Mouse (Mus musculus) heart, postnatal 10 days (tissue): ENCODE measurements around the gene Cdh23. TPM values are rescaled to one million over a fixed set of nuclear protein-coding genes. Genes with fewer than 3 reads are reported as not detected.

Source experiments
- DNase-seq, 2 experiments: peaks; one replicate each; pipeline ENCODE4 v3.0.0; 2021
- intact Hi-C: fragments of 180-260 bp; cut with DNase I; formaldehyde crosslinking; loops from one replicate; pipeline ENCODE4 v1.15.1; 2025
- total RNA-seq, 2 experiments: library from RNA; stranded (reverse); gene quantifications; 2 replicates each; pipeline ENCODE4 v1.2.3; 2021

Cdh23 gene
- total RNA-seq, 2 experiments from 2014 or later: 6.2 to 8.6 TPM

DNA sequence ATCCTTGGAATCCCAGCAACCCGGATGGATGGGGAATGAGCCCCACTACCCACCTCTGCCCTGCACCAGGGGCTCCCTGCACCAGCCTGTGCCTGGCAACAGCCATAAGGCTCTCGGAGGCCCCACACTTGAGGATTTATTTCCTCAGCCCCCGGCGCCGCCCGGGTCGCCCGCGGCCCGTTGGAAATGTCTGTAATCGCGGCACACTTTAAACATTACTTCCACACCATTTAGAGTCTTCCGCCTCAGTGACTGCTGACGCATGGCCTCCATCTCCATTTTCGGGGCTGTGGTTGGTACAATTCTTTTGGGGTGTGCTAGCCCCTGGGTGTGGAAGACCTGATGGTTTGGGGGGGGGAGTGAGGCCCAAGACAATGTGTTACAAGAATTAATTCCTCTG is 113.3 kb downstream of the Cdh23 start:
- intact Hi-C loops: no loop called here
- DNase-seq: no peak

DNA sequence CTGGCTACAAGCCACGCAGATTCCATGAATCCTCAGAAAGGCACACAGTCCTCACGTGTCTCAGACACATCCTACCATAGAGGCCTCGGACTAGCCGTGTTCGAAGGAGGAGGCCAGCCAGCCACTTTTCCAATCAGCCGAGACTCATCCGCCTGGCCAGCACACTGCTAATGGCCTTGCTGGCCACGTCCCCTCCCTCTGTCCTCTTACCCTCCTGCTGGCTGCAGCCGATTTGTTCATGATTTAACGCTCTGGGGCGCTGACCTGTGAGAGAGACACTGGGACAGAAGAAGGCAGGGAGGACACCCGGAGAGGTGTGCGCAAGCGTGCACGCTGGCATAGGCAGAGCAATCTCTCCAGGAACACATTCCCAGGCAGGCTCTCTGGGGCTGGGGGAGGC is 115.6 kb downstream of the Cdh23 start:
- intact Hi-C loops: no loop called here
- DNase-seq: no peak

DNA sequence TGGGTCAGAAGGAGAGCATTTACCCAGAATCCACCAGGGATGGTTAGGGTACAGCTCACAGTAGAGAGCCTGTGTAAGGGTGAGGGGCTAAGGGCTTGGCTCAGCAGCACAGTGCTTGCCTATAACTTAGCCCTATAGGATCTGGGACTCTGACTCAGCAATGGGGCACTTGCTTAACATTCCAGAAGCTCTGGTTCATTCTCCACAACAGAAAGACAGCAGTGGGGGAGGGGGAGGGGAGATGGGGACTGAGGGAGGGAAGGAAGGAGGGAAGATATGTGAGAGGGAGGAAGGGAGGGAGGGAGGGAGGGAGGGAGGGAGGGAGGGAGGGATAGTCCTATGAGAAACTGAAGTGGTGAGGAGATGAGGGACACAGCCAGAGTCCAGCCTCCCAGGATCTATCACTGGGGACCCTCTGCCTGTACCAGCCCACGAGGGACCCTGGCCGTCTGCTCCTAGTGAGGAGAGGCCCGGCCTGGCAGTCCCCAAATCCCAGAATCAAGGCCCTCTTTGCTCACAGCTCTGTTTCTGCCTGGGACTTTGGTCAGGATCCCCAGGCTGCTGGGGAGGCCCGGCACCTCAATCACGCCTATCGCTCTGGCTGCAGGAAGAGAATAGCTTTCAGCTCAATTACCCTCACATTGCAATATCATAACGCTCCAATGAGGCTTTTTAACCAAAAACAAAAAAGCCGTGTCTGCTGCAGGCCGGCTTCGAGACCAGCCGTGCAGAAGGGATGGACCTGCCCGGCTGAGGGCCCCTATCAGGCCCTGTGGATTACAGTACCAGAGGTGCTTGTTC is 117.4 kb downstream of the Cdh23 start:
- intact Hi-C loops: no loop called here
- no peak for DNase-seq

DNA sequence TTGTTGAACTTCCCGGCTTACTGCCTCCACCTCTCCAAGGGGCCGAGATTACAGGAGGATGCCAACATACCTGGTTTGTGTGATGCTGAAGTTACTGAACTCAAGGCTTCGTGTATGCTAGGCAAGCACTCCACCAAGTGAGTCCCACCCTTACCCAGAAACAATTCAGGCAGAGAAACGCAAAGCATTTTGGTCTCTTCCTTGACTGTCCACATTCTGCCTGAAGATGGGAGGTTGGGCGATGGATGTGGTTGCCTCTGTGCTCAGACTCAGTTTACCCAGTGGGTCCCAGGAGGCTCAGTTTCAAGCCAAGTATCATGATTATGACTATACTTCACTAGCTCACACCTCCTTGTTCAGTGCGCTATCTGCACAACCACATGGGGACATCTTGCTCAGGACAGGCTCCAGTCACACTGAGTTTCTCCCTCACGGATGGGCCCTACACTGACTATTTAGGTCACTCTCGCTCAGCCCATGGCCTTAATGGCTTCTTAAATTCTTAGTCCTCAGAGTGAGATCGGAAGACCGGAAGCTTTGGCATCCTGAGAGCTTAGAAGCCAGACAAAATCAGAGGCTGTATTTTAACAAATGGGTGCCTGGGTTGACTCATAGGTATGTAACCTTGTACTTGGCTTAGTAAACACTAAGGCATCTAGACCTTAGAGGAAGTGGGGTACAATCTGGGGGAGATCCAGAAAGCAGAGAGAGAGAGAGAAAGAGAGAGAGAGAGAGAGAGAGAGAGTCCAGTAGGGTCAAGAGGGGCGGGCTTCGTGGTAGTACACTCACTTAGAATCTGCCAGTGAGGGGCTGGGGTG is 118.2 kb downstream of the Cdh23 start:
- intact Hi-C loops: no loop called here

DNA sequence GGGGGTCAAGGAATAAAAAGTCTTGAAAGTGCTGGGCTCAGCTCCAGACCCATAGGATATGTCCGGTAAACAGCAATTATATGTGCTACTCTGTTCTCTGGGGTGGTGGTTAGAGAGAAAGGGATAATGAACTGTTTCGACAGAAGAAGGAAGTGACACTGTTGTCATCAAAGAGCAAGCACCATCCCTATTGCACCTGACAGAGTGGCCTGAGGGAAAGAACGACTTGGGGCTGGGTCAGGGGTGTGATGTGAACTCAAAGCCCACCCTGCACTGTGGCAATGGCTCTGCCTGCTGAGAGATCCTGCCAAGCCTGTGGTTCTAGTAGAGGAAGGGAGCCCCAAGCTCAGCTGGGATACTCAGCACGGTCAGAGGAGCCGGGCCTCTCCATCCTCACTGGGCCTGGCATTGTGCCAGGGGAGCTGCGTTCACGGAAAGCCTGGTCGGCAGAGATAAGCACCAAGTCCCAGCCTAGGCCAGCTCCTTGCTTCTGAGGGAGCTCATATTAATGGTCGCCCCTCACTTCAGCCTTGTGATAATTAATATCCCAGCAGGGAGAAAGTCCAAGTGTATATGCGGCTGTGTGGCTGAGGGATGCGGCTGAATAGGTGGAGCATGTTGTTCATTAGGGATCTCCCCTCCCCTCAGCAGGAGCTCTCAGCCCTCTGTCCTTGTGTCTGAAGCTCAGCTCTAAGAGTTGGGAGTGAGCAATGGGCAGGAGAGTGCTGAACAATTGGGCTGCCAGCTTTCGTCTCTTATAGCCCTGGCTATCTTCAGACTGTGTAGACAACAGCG is 119.0 kb downstream of the Cdh23 start:
- intact Hi-C loops: no loop called here
- DNase-seq: peak; percentile 74 to 76

More for the DNA sequence above, 118.2 kb downstream of the Cdh23 start:
- no peak for DNase-seq

DNA sequence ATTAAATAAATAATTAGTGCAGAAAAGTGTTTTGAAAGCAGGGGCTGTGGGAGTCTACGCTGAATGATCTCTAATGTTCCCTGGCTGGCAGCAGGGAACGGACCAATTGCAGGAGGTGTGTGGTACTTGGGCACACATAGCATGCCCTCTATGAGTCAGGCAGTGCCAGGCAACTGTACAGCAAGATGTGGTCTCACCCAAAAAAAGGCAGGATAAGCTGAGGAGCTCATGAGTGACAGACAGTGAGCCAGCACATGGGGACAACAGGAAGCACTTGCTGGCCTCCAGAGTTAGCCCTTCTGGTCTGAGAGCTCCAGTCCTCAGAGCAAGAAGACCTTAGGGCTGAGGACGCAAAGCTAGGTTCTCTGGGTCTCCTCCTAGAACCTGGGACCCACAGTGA is 121.4 kb downstream of the Cdh23 start:
- DNase-seq: no peak
- intact Hi-C loops: no loop called here

DNA sequence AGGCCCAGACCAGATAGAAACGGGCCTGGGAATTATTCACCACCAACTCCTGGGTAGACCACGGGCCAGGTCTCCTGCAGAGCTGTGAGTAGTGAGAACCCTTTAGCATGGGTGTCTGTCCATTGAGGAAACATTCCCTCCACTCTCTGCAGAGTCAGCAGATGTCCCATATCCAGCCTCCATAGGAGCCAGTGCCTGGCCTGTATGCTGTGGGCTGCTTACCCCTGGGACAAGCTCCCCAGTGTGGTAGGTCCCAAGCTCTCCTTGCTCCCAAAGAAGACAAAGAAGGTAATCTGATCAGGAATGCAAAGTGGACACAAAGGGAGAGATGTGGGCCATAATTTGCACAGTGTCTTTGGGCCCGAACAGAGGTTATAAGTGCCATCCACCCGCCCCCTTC is 124.8 kb downstream of the Cdh23 start:
- DNase-seq: no peak
- intact Hi-C loops: no loop called here

DNA sequence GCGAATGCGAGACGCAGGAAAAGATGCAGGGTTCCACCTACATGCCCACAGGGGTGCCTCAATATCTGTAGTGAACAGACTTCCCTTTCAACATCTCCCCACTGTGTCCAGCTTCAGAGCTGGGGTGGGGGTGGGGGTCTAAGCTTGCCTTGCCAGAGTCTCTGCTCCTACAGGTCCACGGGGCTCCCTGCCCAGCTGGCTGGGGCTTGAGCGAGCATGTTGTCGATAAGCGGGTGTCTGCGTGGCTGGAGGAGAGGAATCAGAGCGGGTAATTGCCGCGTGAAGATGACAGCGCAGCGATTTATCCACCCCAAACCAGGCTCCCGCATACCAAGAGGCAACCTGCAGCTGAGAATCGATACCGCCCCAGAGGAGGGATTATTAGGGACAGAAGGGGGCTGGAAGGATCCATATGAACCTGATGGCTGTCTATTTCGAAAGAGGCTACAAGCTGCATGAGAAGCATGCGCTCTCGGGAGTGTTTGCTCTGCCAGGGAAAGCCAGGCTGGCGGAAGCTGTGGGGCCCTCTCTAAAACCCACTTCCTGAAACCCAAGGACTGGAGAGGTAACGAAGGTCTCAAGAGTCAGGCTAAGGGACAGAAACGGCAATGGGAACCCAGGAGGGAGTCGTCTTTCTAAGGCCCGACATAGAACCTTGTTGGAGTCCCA is 129.8 kb downstream of the Cdh23 start:
- intact Hi-C loops: no loop called here

DNA sequence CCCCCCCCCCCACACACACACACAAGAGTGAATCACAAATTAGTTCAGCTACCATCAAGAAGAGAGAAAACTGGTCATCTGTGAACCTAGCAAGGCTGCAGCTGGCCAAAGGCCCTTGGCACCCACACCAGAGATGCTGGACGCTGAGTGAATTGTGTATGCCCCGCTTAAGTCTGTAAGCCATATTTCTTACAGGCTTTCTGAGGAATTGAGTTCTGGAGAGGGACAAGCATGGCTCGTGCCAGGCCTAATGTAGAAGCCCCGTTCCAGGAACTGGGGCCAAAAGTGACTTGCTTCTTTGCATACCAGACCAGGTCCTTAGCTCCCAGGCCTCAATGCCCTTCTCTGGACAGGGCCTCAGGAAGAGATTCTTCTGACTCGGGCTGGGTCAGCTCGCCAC is 132.2 kb downstream of the Cdh23 start:
- intact Hi-C loops: no loop called here

More for the DNA sequence above, 129.8 kb downstream of the Cdh23 start:
- DNase-seq: no peak

DNA sequence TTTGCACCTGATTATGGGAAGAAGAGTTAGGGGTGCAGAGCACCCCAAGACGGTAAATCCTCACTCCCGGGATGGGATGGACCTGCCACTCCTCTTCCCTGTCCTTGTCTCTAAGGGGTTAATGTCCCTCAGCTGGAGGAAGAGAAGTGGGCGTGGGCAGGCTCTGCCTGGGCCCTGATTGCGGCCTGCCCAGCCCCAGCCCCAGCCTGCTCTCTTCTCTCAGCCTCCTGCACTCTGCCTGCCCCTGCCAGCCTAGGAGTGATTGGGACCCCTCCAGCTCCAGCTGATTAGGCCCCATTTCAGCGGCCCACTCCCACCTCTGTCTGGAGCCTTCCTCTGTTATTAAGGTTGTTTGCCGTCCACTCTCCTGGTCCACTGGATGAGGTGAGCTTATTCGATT is 133.3 kb downstream of the Cdh23 start:
- intact Hi-C loops: no loop called here
- DNase-seq: no peak

More for the DNA sequence above, 132.2 kb downstream of the Cdh23 start:
- DNase-seq: no peak

DNA sequence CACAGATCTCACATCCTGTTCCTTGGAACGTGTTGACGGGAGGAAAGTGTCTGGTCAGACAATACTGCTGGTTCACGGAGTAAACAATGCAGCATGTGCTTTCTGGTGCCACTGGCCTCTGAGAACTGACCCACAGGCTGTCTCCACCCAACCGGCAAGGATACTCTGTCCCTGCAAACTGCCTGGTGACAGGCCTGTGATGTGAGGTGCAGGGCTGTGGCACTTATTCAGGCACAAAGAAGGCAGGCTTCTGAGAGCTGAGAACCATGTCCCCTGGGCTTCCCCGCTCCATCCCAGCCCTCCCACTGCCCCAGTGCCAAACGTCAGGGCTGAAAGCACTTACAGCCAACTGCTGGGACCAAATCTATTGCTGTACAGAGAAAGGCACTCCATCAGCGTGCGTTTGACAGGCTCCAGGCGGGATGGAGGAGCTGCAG is 137.8 kb downstream of the Cdh23 start:
- DNase-seq: peak in 1 of 2 experiments; percentile 11

DNA sequence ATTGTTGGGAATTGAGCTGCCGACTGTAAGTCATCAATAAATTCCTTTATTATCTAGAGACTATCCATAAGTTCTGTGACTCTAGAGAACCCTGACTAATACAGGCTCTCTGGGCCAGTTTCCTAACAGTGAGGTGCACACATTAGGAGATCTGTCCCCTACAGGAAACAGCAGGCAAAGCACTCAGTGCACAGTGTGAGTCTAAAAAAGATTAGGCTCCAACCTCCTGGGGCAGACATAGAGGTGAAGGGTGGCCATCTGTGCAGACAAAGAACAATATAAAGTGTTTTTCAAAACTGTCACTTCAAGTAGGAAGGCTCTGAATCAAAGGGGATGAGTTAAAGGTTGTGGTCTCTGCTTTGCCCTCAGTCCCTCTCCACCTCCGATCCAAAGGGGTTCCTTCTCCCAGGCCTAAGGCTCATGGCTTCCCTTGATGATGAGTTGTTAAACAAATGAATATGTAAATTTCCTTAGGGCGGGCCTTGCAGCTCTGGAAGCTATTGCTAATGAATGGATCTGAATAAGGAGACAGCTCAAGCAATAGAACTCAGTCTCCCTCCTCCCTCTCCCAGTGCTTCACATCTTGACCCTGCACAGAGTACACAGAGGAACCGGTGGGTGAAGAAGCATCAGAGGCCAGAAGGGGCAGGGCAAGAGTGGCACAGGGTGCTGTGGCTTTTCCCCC is 143.2 kb downstream of the Cdh23 start:
- no peak for DNase-seq
- intact Hi-C loops: no loop called here

More for the DNA sequence above, 137.8 kb downstream of the Cdh23 start:
- intact Hi-C loops: no loop called here

DNA sequence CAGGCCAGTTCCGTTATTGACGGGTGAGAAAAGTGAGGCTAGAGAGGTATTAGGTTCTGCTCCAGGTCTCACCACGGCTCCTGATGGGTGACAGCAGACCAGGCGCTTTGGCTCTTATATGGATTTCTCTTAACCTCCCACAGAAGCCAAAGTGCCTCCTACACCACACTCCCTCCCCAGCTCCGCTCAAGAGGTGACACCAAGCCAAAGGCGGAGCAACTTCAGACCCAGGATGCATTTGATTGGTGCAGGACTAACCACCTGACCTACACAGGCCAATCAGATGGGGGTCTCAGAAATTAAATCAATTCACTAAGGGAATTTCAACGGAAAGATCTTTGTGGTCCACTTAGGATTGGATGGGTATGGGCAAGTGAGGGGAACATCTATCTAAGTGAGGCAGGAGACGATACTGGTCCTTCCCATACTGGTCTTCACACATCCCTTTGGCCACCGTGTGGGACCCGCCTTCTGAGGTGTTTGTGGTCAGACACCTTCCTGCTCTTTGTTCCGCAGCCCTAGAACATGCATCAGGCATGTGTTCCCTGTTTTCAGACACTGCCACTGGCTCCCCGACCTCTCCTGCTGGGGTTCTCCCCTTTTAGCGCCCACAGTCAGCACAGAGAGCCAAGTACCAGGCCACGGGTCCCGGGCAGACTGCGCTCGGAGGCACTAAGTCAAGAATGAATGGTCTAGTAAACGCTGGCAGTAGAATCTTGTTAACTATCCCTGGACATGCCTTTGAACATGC is 157.0 kb downstream of the Cdh23 start:
- DNase-seq: no peak
- intact Hi-C loops: no loop called here

DNA sequence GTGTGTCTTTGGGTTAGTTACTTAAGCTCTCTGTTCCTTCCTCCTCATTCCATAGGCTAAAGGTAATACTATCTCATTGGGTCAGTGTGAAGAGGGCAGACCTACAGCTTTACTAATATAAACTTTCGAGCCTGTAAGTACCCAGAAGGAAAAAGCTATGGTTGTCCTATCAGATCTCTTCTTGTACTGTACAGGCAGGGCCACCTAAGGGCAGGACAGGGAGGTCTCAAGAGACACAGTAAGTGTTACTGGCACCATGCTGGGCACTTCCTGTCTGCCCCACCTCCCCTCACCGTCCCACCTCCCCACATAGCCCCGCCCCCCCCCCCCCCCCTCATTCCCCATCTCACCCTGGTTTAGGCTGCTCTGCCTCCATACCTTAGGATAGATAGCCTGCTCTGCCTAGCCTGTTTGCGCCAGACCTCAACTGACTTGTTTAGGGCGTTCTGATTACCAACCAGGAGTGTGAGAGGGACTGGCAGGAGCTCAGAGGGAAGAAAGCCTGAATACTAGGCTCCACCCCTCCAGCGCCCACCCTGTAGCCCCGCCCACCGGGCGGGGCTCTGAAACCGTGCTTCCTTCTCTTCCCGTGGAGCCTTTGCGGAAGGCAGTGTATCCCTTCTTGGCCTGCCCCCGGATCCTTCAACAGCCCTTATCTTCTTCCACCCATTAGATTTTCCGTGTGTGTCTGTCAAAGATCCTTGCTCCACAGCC is 160.0 kb downstream of the Cdh23 start:
- peak; percentile 7 to 31 for DNase-seq
- intact Hi-C loops: no loop called here

DNA sequence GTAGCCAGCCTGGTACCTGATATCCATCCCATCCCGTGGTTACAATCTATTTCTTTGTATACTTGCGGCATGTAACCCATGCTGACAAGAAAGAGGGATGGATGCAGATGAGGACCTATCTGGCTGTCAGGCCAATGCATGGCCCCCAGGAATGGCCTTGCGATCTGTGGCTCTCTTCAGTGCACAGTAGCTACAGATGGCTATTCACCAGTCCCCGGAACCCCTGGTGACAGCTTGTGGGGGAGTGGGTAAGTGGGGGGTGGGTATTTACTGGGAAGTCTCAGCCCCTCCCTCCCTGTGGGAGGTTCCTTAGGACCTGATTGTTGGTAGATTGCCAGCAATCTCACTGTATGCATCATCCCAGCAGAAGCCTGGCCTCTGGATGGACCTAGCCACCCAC is 163.8 kb downstream of the Cdh23 start:
- intact Hi-C loops: loop anchor here (5.0 kb wide), 2 partner anchors 80 to 225 kb away; no protein-coding TSS in a partner anchor

DNA sequence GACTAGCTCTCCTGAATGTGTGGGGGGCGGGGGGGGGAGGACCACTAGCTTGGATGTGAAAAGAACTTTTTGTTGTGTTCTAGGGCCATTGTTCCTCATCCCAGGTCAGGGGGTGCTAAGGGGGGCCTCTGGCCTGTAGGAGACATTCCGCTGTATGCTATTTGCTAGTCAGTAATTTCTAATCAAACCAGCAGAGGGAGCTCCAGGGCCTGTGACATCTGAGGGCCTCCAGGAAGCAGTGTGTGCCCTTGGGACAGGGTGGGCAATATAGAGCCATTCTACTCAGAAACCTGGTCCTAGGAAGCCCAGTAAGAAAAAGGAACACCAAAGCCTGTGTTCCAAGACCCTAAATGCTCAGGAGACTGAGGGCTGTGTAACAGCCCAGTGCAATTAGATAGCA is 164.9 kb downstream of the Cdh23 start:
- intact Hi-C loops: loop anchor here (1.0 to 5.0 kb wide), 4 partner anchors 81 to 225 kb away; no protein-coding TSS in a partner anchor
- peak; percentile 66 to 81 for DNase-seq

More for the DNA sequence above, 163.8 kb downstream of the Cdh23 start:
- DNase-seq: no peak

DNA sequence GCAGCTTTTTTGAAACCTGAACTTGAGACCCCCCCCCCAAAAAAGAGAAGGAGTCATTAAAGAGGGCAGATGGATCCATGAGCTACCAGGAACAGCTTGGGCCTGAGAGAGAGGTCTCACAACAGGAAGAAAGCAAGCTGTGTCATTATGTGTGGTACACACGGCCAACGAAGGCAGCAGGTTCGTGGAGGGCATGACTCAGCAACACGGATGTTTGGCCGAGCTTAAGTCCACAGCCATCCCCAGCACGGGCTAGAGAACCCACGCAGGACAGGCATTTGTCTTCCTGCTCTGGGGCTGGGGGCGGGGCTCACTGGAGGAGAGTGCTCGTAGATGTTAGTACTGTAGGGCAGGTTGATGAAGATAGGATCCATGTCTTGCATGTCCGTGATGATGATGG is 165.7 kb downstream of the Cdh23 start:
- intact Hi-C loops: loop anchor here (1.0 to 5.0 kb wide), 4 partner anchors 82 to 226 kb away; no protein-coding TSS in a partner anchor
- no peak for DNase-seq

DNA sequence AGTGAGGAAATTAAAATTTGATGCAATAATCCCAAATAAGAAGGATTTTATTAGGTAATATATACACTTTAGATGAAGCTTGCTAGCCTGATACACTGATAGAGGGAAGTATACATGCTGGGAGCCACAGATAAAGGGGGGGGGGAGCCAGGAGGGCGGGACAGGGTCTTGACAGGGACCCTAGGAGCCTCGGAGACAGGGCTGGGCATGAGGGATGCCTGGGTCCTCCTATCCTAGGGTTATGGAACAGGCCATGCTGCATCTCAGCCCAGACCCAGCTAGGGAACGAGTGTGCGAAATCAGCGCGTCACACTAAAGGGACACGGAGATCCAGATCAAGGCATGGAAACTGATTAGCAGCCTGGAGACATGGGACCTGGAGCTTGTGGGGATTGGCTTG is 168.3 kb downstream of the Cdh23 start:
- no peak for DNase-seq
- intact Hi-C loops: loop anchor here (5.0 kb wide), 1 partner anchor 111 kb away; no protein-coding TSS in a partner anchor
